Mouse (Mus musculus) lung, adult 2 months (tissue): ENCODE measurements at regions not wholly inside any gene's neighbourhood (a gene's known extent, or its start where the extent isn't known, plus 50 kb on each side); places are given as distances from the start of the nearest gene placed in this dataset.

Experiments
- DNase-seq: peaks from one replicate; pipeline ENCODE4 v3.0.0; 2022
- H3K4me1 ChIP-seq: fragments of 200-500 bp; 2 replicates; pipeline ENCODE4 v1.6.1; 2011; ENCODE audit warnings: low read length; ENCODE audit not compliant: control insufficient read depth, insufficient read depth
- H3K4me3 ChIP-seq: fragments of 200-500 bp; replicated peaks from 2 replicates; pipeline ENCODE3; 2011; ENCODE audit warnings: low read depth, mild to moderate bottlenecking, control low read depth, low read length; ENCODE audit errors: extremely low read depth
- CTCF ChIP-seq: fragments of 200-500 bp; IDR thresholded peaks from 2 replicates; pipeline ENCODE4 v1.5.1; 2011; ENCODE audit warnings: mild to moderate bottlenecking, low read length, control low read depth; ENCODE audit not compliant: insufficient read depth
- POLR2A ChIP-seq: fragments of 200-500 bp; IDR thresholded peaks from 2 replicates; pipeline ENCODE4 v1.6.1; 2011; ENCODE audit warnings: low read depth, mild to moderate bottlenecking, control low read depth, low read length, borderline replicate concordance; ENCODE audit errors: extremely low read depth
- whole genome bisulfite sequencing: fragments of 180-500 bp; shearing (Covaris S2); methylation state at CpG from one replicate; pipeline ENCODE4 v1.1.7; 2018; 5-methylcytosine and 5-hydroxymethylcytosine counted together

DNA sequence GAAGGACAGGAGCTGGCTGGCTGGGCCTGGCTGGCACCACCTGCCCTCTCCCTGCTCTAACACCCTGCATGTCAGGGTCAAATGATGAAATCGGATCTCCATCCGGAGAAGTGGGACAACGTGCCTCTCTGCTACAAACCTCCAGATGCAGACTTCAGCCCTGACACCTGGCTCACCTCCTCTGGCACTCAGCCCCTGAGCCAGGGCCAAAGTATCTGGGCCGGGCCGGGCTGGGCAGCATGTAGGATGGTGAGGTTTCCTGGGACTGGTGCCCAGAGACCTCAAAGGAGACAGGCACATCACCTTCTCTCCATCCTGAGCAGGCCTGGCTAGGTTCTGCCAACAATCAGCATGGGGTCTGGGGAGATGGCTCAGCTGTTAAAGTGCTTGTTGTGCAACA, 113.5 kb downstream of the Tfcp2l1 start:
- Histone ChIP-seq H3K4me1 (no peaks in the 10 kb centered on the region), H3K4me3 (no peak overlapping the region)
- WGBS: 73% methylated on average over 5 of the region's 5 CpGs
- no peak for DNase-seq
- TF ChIP-seq CTCF (no peak), POLR2A (no peak)

DNA sequence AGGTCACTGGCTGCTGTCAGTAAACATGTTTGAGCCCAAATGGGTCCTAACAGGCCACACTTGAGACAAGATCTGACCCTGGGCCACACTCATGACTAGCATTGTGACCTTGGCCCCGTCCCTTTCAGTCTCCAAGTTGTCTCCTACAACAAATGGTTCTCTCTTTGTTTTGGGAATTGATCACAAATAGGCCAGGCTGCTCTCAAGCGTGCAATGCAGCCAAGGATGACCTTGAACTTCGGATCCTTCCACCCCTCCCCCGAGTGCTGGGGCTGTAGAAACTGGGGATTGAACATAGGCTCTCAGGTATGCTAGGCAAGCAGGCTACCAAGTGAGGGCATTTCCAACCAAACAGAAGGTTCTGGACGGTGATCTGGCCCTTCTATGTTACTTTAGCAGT, 120.5 kb downstream of the Tfcp2l1 start:
- TF ChIP-seq CTCF (no peak), POLR2A (no peak)
- Histone ChIP-seq H3K4me1 (no peaks in the 10 kb centered on the region), H3K4me3 (no peak overlapping the region)
- WGBS: 75% methylated on average over 5 of the region's 5 CpGs
- DNase-seq: no peak

DNA sequence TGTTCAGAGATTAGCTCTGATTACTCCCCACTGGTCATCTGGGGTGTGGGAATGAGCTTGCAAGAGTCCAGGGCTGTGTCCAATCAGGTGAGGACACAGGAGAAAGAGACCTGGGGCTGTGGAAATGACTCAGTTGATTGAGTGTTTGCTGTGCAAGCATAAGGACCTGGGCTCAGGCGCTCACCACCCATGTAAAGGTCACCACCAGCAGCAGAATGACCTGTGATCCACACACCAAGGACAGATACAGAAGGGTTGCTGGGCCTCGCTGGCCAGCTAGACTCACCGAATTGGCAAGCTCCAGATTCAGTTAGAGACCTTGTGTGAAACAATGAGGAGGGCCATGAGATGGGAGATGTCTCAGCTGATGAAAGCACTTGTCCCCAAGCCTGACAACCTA, 125.1 kb downstream of the Tfcp2l1 start:
- Histone ChIP-seq H3K4me1 (no peaks in the 10 kb centered on the region), H3K4me3 (no peak overlapping the region)
- TF ChIP-seq CTCF: no peak
- no peak for TF ChIP-seq POLR2A
- 69% methylated on average over 3 of the region's 3 CpGs for WGBS
- DNase-seq: no peak

DNA sequence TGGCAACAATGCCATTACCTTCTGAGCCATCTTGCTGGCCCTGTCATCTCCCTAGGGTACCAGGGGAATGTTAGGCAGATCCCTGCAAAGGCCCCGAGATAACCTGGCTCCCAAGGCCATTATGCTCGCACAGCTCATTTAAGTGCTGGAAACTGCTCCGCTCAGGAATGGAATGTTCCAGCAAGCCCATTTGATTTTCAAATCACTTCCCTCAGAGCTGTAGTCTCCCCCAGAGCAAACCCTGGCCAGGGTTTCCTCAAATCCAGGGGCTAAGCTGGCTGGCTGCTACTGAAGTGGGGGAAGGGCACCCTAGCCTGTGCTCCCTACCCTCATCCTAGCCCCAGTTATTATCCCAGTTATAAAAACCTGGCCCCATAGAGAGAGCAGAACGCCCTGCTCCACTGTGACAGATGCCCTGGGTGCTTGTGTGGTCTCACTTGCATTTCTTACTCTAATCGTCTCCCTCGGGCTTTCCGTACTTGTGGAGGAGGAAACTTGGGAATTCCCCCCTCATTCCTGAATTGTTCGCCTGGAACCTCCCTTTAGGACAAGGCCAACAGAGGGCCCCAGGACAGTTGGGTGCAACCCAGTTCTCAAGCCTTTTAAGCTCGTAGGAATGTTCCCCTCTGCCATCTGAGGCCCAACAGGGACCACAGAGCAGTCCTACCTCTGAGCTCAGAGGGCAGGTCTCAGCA, 128.6 kb downstream of the Tfcp2l1 start:
- no peak for DNase-seq
- no peak for TF ChIP-seq CTCF
- TF ChIP-seq POLR2A: no peak
- Histone ChIP-seq H3K4me3 (no peak overlapping the region), H3K4me1 (no peaks in the 10 kb centered on the region)
- 56% methylated on average over 9 of the region's 9 CpGs for WGBS

DNA sequence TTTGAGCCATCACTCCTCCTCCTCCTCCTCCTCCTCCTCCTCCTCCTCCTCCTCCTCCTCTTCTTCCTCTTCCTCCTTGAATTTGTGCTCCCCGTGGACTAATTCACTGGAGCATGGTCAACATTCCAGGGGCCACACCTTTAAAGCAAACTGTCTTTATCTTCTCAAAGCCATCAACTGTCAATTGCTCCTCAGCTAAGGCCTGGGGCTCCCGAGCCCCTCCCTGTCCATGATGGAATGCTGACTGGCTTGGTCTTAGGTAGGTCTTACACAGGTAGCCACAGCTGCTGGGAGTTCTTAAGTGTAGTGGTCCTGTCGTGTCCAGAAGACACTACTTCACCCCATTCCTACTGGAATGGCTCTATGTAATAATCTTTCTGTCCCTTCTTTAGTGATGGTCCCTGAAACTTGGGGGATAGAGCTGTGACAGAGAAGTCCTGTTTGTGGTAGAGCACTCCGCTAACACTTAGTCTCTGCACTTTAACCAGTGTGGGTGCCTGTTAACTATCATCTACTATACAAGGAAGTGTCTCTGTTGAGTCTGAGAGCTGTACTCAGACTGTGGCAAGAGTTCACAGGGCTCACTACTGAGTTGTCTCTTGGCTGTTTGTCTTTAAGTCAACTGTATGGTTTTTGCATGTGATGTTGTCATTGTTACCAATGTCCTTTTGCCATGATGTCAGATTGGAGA, 129.7 kb downstream of the Tfcp2l1 start:
- DNase-seq: no peak
- Histone ChIP-seq H3K4me1 (no peaks in the 10 kb centered on the region), H3K4me3 (no peak overlapping the region)
- TF ChIP-seq POLR2A: no peak
- no peak for TF ChIP-seq CTCF
- 59% methylated on average over 4 of the region's 4 CpGs for WGBS

DNA sequence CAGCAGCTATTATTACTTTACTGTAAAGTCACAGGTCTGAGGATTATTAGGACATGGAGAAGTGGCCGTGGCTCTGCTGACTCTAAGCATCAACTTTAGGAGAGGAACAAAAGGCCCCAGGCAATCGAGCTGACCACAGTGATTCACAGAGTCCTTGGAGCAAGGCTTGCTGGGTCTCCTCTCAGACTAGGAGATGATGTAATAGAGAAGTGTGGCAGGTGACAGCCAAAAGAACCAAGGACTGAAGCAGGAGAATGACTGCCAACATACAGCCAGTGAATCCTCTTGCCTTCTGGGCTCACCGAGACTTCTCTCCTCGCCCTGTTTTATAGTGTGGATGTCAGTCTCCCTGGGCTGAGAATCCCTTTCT, 130.3 kb downstream of the Tfcp2l1 start:
- no peak overlapping the region for H3K4me3 ChIP-seq
- H3K4me1 ChIP-seq: no peaks in the 10 kb centered on the region
- TF ChIP-seq CTCF: no peak
- no peak for TF ChIP-seq POLR2A
- 67% methylated on average over 4 of the region's 4 CpGs for WGBS
- no peak for DNase-seq

DNA sequence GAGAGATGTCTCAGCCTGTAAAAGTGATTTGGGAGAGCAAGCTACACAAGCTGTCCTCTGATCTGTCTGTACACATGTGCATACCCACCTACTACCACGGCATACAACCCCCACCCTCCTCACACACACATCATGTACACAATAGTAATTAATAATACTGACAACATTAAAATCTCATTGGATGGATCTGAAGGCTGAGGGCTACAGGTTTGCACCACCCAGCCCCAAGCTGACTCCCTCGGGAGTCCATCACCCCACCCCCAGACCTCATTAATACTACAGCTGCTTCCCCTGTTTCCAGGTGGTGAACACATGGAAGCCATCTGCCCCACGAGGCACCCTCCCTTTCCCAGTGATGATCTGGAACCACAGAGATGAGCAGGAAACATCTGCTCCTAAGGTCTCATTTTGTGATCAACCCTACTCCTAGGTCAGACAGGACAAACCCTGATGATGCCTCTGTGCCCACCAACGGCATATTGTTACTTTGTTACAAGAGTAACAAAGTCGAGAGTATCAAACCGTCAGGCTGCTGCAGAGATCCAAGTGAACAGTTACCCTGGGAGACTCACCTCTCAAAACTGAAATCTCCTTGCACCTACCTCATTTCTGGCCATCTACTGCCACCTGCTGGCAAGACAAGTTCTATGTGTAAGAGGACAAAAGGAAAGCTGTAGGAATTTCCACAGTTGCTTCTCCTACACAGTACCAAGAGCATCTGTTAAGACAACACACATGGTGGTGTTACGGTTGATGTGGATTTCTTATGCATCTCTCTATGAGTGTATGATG, 131.6 kb downstream of the Tfcp2l1 start:
- TF ChIP-seq POLR2A: no peak
- peak; percentile 45 for TF ChIP-seq CTCF
- peak; percentile 75 for DNase-seq
- 21% methylated on average over 7 of the region's 7 CpGs for WGBS
- H3K4me3 ChIP-seq: no peak overlapping the region
- no peaks in the 10 kb centered on the region for H3K4me1 ChIP-seq

DNA sequence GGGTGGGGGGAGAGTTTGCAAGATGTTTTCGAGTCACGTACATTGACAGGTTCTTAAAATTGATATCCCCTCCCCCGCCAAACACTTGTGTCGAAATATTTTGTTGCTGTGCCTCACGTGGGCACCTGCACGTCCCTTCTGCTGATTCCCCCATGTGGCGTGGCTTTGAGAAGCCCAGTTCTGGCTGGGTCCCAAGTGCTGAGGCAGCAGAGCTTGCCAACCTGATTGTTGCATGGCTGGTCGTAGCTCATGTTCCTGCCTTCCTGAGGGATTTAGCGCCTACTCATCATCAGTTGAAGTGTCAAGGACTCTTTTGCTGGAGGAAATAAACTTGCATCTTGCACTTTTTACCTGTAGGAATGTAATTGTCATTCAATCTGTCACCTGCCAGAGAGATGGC, 137.8 kb downstream of the Tfcp2l1 start:
- Histone ChIP-seq H3K4me3 (no peak overlapping the region), H3K4me1 (no peaks in the 10 kb centered on the region)
- DNase-seq: no peak
- TF ChIP-seq POLR2A (no peak), CTCF (no peak)
- WGBS: 57% methylated on average over 9 of the region's 9 CpGs

DNA sequence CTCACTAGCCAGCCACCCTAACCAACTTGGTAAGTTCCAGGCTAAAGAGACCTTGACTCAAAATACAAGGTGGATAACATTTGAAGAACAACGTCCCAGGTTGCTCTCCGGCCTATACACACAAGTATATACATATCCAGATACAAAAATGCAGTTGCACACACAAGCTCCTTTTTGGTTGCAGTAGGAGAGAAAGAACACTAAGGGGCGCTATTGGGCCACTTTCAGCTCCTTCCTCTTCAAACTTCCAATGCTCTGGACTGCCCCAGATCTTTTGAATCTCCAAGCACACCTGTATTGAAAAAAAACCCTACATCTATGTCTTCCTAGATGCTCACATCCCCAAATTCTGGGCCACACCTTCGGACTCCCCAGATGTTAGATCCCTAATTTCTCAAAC, 141.1 kb downstream of the Tfcp2l1 start:
- peak; percentile 6 for DNase-seq
- TF ChIP-seq CTCF (0 out of 2 replicates have a peak, but pooled peaks have one; percentile 9), POLR2A (no peak)
- H3K4me3 ChIP-seq: no peak overlapping the region
- no peaks in the 10 kb centered on the region for H3K4me1 ChIP-seq
- WGBS: 29% methylated on average over 4 of the region's 4 CpGs

DNA sequence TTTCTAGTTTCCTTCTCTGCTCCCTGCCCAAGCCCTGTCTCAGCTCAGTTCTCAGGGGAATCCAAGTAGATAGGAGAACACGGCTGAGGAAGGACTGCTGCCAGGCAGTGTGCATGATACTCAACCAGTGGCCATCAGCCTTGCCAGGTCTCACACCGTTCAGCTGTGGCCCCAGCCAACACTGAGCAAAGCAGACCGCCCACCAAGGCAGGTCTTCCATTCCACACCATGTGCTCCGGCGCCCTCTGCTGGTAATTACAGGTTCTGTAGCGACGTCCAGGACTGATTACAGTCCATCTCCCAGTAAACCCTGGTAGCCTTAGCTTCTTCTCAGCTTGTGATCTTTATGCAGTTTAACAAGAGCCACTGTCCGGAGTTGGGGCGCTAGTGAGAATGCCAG, 144.5 kb downstream of the Tfcp2l1 start:
- 21% methylated on average over 9 of the region's 9 CpGs for WGBS
- TF ChIP-seq CTCF (peak; percentile 75), POLR2A (no peak)
- peak; percentile 63 for DNase-seq
- no peaks in the 10 kb centered on the region for H3K4me1 ChIP-seq
- no peak overlapping the region for H3K4me3 ChIP-seq
